Mouse (Mus musculus): Measurements from ENCODE around the gene Fer. TPM values are rescaled to one million over a fixed set of nuclear protein-coding genes. Genes with fewer than 3 reads are reported as not detected.
"Not testable (repeated sequence)": the region's sequence is repeated elsewhere in the genome, so short reads cannot be mapped to it uniquely, and the experiment has no call there.

The Fer gene
- polyA plus RNA-seq, 1 experiment from 2014 or later: 31.5 TPM

DNA sequence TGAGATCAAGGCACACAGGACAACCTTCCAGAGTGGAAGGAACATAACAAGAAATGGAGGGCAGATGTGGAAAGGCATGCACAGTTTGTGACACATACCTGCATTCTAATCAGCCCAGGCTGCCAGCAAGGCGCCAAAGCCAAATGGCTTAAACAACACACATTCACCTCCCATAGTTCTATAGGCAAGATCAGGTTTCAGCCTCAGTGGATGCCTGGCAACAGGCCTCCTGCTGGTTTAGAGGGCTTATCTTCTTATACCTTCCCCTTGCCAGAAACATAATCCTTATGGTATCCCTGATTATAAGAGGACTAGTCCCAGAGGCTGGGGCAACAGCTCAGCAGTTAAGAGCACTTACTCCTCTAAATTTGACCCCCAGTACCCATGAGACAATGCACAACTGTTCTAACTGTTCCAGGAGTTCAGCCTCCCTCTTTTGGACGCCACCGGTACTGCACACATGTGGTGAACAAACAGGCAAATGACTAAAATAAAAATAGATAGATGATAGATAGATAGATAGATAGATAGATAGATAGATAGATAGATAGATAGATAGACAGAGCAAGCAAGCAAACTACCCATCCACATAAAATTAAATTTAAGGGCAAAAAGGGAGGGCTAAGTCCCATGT lies 23.1 kb upstream of the Fer start:
- H3K4me2 ChIP-seq (replicated peaks): no peak overlapping the region
- no peak overlapping the region for H3K9ac ChIP-seq
- H3K9me3 ChIP-seq (replicated peaks): no peaks in the 10 kb centered on the region
- WGBS: 86% methylated on average over 3 of the region's 3 CpGs
- no peak for ATAC-seq (ENCODE audit: insufficient number of reproducible peaks, low FRiP score, low TSS enrichment, low read depth)
- H3K4me3 ChIP-seq (replicated peaks): no peak overlapping the region
- H3K27me3 ChIP-seq: no peaks in the 10 kb centered on the region
- no peak overlapping the region for H3K27ac ChIP-seq (replicated peaks)
- H3K36me3 ChIP-seq: no peaks in the 10 kb centered on the region
- no peaks in the 10 kb centered on the region for H3K4me1 ChIP-seq

- WGBS: 75% methylated on average over 1 of the region's 1 CpGs
- Histone ChIP-seq H3K9me3 (replicated peaks) (no peaks in the 10 kb centered on the region), H3K4me2 (replicated peaks) (no peak overlapping the region), H3K27me3 (no peaks in the 10 kb centered on the region), H3K9ac (no peak overlapping the region), H3K4me3 (replicated peaks) (no peak overlapping the region), H3K36me3 (no peaks in the 10 kb centered on the region), H3K27ac (replicated peaks) (no peak overlapping the region), H3K4me1 (no peaks in the 10 kb centered on the region)
- no peak for ATAC-seq (ENCODE audit: insufficient number of reproducible peaks, low FRiP score, low TSS enrichment, low read depth)
Measured at GRCm38 (mm10) chr17:63842226-63842625, 20.6 kb upstream of the Fer start.

GRCm38 (mm10) chr17:63844936-63845335 lies 17.9 kb upstream of the Fer start:
- no peak overlapping the region for H3K4me3 ChIP-seq (replicated peaks)
- H3K4me2 ChIP-seq (replicated peaks): no peak overlapping the region
- no peaks in the 10 kb centered on the region for H3K9me3 ChIP-seq (replicated peaks)
- H3K4me1 ChIP-seq: no peaks in the 10 kb centered on the region
- no peaks in the 10 kb centered on the region for H3K36me3 ChIP-seq
- 79% methylated on average over 5 of the region's 5 CpGs for WGBS
- ATAC-seq (ENCODE audit: insufficient number of reproducible peaks, low FRiP score, low TSS enrichment, low read depth): no peak
- no peak overlapping the region for H3K9ac ChIP-seq
- H3K27me3 ChIP-seq: no peaks in the 10 kb centered on the region
- H3K27ac ChIP-seq (replicated peaks): no peak overlapping the region

DNA sequence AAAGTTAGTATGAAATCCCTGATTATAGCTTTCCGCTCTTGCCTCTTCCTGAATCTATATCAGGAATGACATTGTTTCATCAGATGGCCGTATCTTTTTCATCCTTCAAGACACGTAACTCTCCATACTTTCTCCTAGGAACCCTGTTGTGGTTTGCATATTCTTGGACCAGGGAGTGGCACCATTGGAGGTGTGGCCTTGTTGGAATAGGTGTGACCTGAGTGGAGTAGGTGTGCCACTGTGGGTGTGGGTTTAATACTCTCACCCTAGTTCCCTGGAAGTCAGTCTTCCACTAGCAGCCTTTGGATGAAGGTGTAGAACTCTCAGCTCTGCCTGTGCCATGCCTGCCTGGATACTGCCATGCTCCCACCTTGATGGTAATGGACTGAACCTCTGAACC lies 17.1 kb upstream of the Fer start:
- ATAC-seq (ENCODE audit: insufficient number of reproducible peaks, low FRiP score, low TSS enrichment, low read depth); H3K27ac ChIP-seq (replicated peaks); H3K27me3 ChIP-seq; H3K4me2 ChIP-seq (replicated peaks); H3K4me1 ChIP-seq; H3K9ac ChIP-seq; H3K9me3 ChIP-seq (replicated peaks); H3K4me3 ChIP-seq (replicated peaks); H3K36me3 ChIP-seq: not testable (repeated sequence)
- WGBS: 89% methylated on average over 3 of the region's 3 CpGs

- H3K9me3 ChIP-seq (replicated peaks): no peaks in the 10 kb centered on the region
- no peaks in the 10 kb centered on the region for H3K27me3 ChIP-seq
- H3K9ac ChIP-seq: peak overlapping the region; percentile 68
- 6% methylated on average over 6 of the region's 6 CpGs for WGBS
- H3K36me3 ChIP-seq: no peaks in the 10 kb centered on the region
- H3K4me3 ChIP-seq (replicated peaks): peak overlapping the region; percentile 72
- no peaks in the 10 kb centered on the region for H3K4me1 ChIP-seq
- ATAC-seq (ENCODE audit: insufficient number of reproducible peaks, low FRiP score, low TSS enrichment, low read depth): no peak
- peak overlapping the region; percentile 58; the same call in 1 of the 2 replicates for H3K27ac ChIP-seq (replicated peaks)
- peak overlapping the region; percentile 69 for H3K4me2 ChIP-seq (replicated peaks)
Measured at GRCm38 (mm10) chr17:63849151-63849550, 13.7 kb upstream of the Fer start.

GRCm38 (mm10) chr17:63849566-63849965 lies 13.3 kb upstream of the Fer start:
- H3K4me1 ChIP-seq: no peaks in the 10 kb centered on the region
- peak overlapping the region; percentile 72 for H3K4me3 ChIP-seq (replicated peaks)
- H3K27me3 ChIP-seq: no peaks in the 10 kb centered on the region
- WGBS: under 1% methylated on average over 22 of the region's 22 CpGs
- H3K36me3 ChIP-seq: no peaks in the 10 kb centered on the region
- H3K9ac ChIP-seq: peak overlapping the region; percentile 68
- H3K9me3 ChIP-seq (replicated peaks): no peaks in the 10 kb centered on the region
- peak overlapping the region; percentile 58; the same call in 1 of the 2 replicates for H3K27ac ChIP-seq (replicated peaks)
- peak; percentile 98 for ATAC-seq (ENCODE audit: insufficient number of reproducible peaks, low FRiP score, low TSS enrichment, low read depth)
- peak overlapping the region; percentile 69 for H3K4me2 ChIP-seq (replicated peaks)

DNA sequence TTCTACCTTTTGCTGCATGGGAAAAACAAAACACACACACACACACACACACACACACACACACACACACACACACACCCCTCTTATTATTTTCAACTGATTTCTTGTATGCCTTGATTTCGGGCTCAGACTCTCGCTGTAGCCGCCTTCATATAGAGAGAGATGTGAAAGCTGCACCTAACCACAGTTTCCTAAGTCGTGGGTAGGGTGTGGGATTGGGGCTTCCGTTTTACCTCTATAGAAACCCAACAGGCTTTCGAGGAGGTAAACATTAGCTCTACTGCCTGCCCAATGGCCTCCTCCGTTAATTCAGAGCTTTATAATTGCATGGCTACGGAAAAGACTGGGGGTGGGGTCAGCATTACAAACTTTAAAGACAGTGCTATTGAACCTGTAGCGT lies 12.8 kb upstream of the Fer start:
- H3K27ac ChIP-seq (replicated peaks): no peak overlapping the region
- no peaks in the 10 kb centered on the region for H3K9me3 ChIP-seq (replicated peaks)
- H3K4me3 ChIP-seq (replicated peaks): peak overlapping the region; percentile 72
- H3K4me2 ChIP-seq (replicated peaks): peak overlapping the region; percentile 69; the same call in 1 of the 2 replicates
- H3K4me1 ChIP-seq: no peaks in the 10 kb centered on the region
- H3K9ac ChIP-seq: no peak overlapping the region
- no peaks in the 10 kb centered on the region for H3K36me3 ChIP-seq
- ATAC-seq (ENCODE audit: insufficient number of reproducible peaks, low FRiP score, low TSS enrichment, low read depth): no peak
- WGBS: 78% methylated on average over 9 of the region's 9 CpGs
- H3K27me3 ChIP-seq: no peaks in the 10 kb centered on the region

DNA sequence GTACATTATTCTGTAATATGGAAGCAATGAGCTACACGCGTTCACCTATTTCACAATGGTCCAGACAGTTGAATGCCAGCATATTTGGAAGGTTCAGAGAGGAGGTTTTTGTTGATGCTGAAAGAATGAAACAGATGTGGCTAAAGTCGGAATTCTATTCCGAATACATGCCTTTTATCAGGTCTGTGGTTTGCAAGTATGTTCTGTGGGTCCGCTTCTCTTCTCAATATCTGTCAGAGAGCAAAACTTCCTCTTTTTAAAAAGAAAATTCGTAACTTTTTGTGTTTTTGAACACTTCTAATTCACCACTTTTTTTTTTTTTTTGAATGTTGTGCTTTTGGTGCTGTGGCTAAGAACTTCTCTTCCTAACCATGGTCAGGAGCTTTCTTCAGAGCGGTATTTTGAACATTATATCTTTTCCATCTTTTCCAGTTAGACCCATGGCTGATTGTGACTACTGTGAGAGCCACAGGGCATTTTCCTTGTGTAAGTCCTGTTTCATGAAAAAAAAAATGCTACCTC lies 5.8 kb upstream of the Fer start:
- Histone ChIP-seq H3K9me3 (replicated peaks) (no peaks in the 10 kb centered on the region), H3K4me2 (replicated peaks) (no peak overlapping the region), H3K27ac (replicated peaks) (no peak overlapping the region), H3K27me3 (no peaks in the 10 kb centered on the region), H3K36me3 (no peaks in the 10 kb centered on the region), H3K4me3 (replicated peaks) (no peak overlapping the region), H3K9ac (no peak overlapping the region), H3K4me1 (no peaks in the 10 kb centered on the region)
- WGBS: 73% methylated on average over 7 of the region's 7 CpGs
- ATAC-seq (ENCODE audit: insufficient number of reproducible peaks, low FRiP score, low TSS enrichment, low read depth): no peak

GRCm38 (mm10) chr17:63860988-63861387 lies 1.9 kb upstream of the Fer start:
- no peak overlapping the region for H3K27ac ChIP-seq (replicated peaks)
- H3K4me3 ChIP-seq (replicated peaks): no peak overlapping the region
- no peak overlapping the region for H3K9ac ChIP-seq
- no peak overlapping the region for H3K4me2 ChIP-seq (replicated peaks)
- H3K9me3 ChIP-seq (replicated peaks): no peaks in the 10 kb centered on the region
- H3K36me3 ChIP-seq: no peaks in the 10 kb centered on the region
- H3K4me1 ChIP-seq: 0 out of 2 replicates have a peak, but pooled peaks cover 7% of the 10 kb centered on the region
- no peak for ATAC-seq (ENCODE audit: insufficient number of reproducible peaks, low FRiP score, low TSS enrichment, low read depth)
- no peaks in the 10 kb centered on the region for H3K27me3 ChIP-seq
- WGBS: 35% methylated on average over 4 of the region's 4 CpGs

GRCm38 (mm10) chr17:63862399-63862798 lies 463 bp upstream of the Fer start:
- no peak overlapping the region for H3K4me2 ChIP-seq (replicated peaks)
- no peaks in the 10 kb centered on the region for H3K27me3 ChIP-seq
- H3K9me3 ChIP-seq (replicated peaks): no peaks in the 10 kb centered on the region
- no peak overlapping the region for H3K9ac ChIP-seq
- 62% methylated on average over 3 of the region's 3 CpGs for WGBS
- no peaks in the 10 kb centered on the region for H3K36me3 ChIP-seq
- H3K4me1 ChIP-seq: 0 out of 2 replicates have a peak, but pooled peaks cover 7% of the 10 kb centered on the region
- no peak overlapping the region for H3K4me3 ChIP-seq (replicated peaks)
- H3K27ac ChIP-seq (replicated peaks): no peak overlapping the region
- ATAC-seq (ENCODE audit: insufficient number of reproducible peaks, low FRiP score, low TSS enrichment, low read depth): no peak

DNA sequence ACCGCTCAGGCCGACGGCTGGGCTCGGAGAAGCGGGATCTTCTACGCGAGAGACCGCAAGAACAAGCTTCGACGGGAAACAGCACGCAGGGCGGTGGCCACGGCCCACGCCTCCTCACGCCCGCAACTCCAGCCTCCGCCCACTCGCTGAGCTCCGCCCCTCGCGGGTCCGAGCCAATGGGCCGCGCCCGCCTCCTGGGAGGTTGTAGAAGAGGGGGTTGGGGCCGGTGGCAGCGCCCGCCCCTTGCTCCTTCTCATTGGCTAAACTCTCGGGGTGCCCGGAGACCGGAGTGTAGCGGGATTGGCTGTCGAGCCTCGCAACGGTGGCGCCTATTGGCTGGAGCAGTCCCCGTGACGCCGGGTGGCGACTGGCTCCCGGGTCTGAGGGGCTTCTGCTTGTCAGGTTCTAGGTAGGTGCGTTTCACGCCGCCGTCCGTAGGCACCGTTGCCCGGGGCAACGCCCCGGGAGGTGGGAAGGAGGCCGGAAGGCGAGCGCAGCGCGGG lies 836 bp downstream of the Fer start, which contains the start of gene A930002H24Rik:
Gene A930002H24Rik, minus strand, starts transcription at position 145 of the 503 bp plus-strand sequence.
- Histone ChIP-seq H3K36me3 (no peaks in the 10 kb centered on the region), H3K4me1 (0 out of 2 replicates have a peak, but pooled peaks cover 7% of the 10 kb centered on the region), H3K4me3 (replicated peaks) (peak within 1 kb of the TSS; percentile 98), H3K9me3 (replicated peaks) (no peaks in the 10 kb centered on the region), H3K9ac (peak within 1 kb of the TSS; percentile 77), H3K27ac (replicated peaks) (peak within 1 kb of the TSS; percentile 84), H3K4me2 (replicated peaks) (peak within 1 kb of the TSS; percentile 97), H3K27me3 (no peaks in the 10 kb centered on the region)
- ATAC-seq (ENCODE audit: insufficient number of reproducible peaks, low FRiP score, low TSS enrichment, low read depth): peak; percentile 100
- WGBS: under 1% methylated on average over 55 of the region's 55 CpGs

Measured in embryonic facial prominence, embryonic 15.5 days (tissue).